8 mouse cellular contexts compared by ENCODE assay signal in genomic region chr11:77512891-77513810, GRCm38 (mm10). TPM values are rescaled to one million over a fixed set of nuclear protein-coding genes. Genes with fewer than 3 reads are reported as not detected.
A peak's percentile ranks its signal among the peaks of the same experiment; 100 is the strongest.
DNase-seq lines count a peak whose midpoint lies in the region; ATAC-seq lines count a peak whose summit lies in the region.

No protein-coding gene starts in this region.

- peak overlapping the region; percentile 56 for H3K4me3 ChIP-seq in midbrain, embryonic 16.5 days (ENCODE audit: low read depth, low read length)

- H3K9ac ChIP-seq in midbrain, embryonic 16.5 days (ENCODE audit: low read depth, low read length): peak overlapping the region; percentile 72

- H3K36me3 ChIP-seq in midbrain, embryonic 16.5 days (ENCODE audit: control insufficient read depth, insufficient read depth, low read length): no peaks in the 10 kb centered on the region
- H3K36me3 ChIP-seq in splenic B cell, adult 2 months (ENCODE audit: control insufficient read depth, insufficient read depth, low read length, poor library complexity, severe bottlenecking): no peaks in the 10 kb centered on the region

- DNase-seq in urinary bladder, adult 18-20 months (ENCODE audit: low spot score in 2 of 2): peak; percentile 71 to 82
- DNase-seq in urinary bladder, postnatal 10 days (ENCODE audit: low spot score): no peak
- DNase-seq in cerebellum, postnatal 36 days: peak; percentile 72 to 85
- DNase-seq in gastrocnemius, postnatal 25 days: peak; percentile 90
- peak; percentile 93 for DNase-seq in induced T-regulatory cell, adult 2 months (ENCODE audit: low read depth)
- DNase-seq in liver: peak; percentile 94
- peak; percentile 91 for DNase-seq in splenic B cell, adult 2 months (ENCODE audit: low read depth, low spot score)

- ATAC-seq in midbrain, embryonic 16.5 days: peak; percentile 43

- under 1% methylated on average over 64 of the region's 84 CpGs for WGBS in midbrain, embryonic 16.5 days

- H3K4me2 ChIP-seq in midbrain, embryonic 16.5 days (ENCODE audit: low read length): peak overlapping the region; percentile 99

- H3K9me3 ChIP-seq in midbrain, embryonic 16.5 days (replicated peaks; ENCODE audit: control insufficient read depth, low read length, poor library complexity, severe bottlenecking): no peaks in the 10 kb centered on the region

- no peak overlapping the region for H3K27ac ChIP-seq in midbrain, embryonic 16.5 days (ENCODE audit: low read length)

- peaks cover 13% of the 10 kb centered on the region for H3K27me3 ChIP-seq in midbrain, embryonic 16.5 days (ENCODE audit: control insufficient read depth, insufficient read depth, low read depth, low read length)
- H3K27me3 ChIP-seq in splenic B cell, adult 2 months (ENCODE audit: control insufficient read depth, insufficient read depth, low read length, poor library complexity, severe bottlenecking): no peaks in the 10 kb centered on the region

- peaks cover 32% of the 10 kb centered on the region for H3K4me1 ChIP-seq in midbrain, embryonic 16.5 days (ENCODE audit: control insufficient read depth, insufficient read depth, low read length)

RNA-seq across cellular contexts. Expression of gene Abhd15, which starts 1.8 kb away (rescaled TPM):
- total RNA-seq in gastrocnemius, postnatal 25 days (2021): 1 to 10 TPM in 1 of 2 experiments, under 1 TPM in 1; 0.26 to 2.1 TPM
- 2.4 and 3.1 TPM in 2 replicates for polyA plus RNA-seq in midbrain, embryonic 16.5 days (2015; fragmentation: Nextera tagmentation; extraction: Ambion mirVana)

RNA-seq across cellular contexts. Expression of gene Trp53i13, which starts 2.6 kb away (rescaled TPM):
- 1 to 10 TPM; 3.6 to 3.7 TPM for total RNA-seq in gastrocnemius, postnatal 25 days (2021)
- 10.5 and 12.6 TPM in 2 replicates for polyA plus RNA-seq in midbrain, embryonic 16.5 days (2015; fragmentation: Nextera tagmentation; extraction: Ambion mirVana)

RNA-seq across cellular contexts. Expression of gene Gm10392, which starts 5.8 kb away (rescaled TPM):
- total RNA-seq in gastrocnemius, postnatal 25 days (2021): not detected
- not detected in 2 replicates for polyA plus RNA-seq in midbrain, embryonic 16.5 days (2015; fragmentation: Nextera tagmentation; extraction: Ambion mirVana)

RNA-seq across cellular contexts. Expression of gene Git1, which starts 19.8 kb away (rescaled TPM):
- 10 to 100 TPM; 24.1 to 24.6 TPM for total RNA-seq in gastrocnemius, postnatal 25 days (2021)
- 15.9 and 17.3 TPM in 2 replicates for polyA plus RNA-seq in midbrain, embryonic 16.5 days (2015; fragmentation: Nextera tagmentation; extraction: Ambion mirVana)

RNA-seq across cellular contexts. Expression of gene Ankrd13b, which starts 23.7 kb away (rescaled TPM):
- total RNA-seq in gastrocnemius, postnatal 25 days (2021): 1 to 10 TPM; 7.4 to 7.8 TPM
- 31.9 and 33.7 TPM in 2 replicates for polyA plus RNA-seq in midbrain, embryonic 16.5 days (2015; fragmentation: Nextera tagmentation; extraction: Ambion mirVana)
